Mouse (Mus musculus): ENCODE measurements around the gene Vars2.

Vars2 gene

GRCm38 (mm10) chr17:35633992-35634391 is 33.4 kb downstream of the Vars2 start:
- no peak for DNase-seq (ENCODE audit: low spot score)

GRCm38 (mm10) chr17:35626537-35626936 is 40.9 kb downstream of the Vars2 start, which contains the start of gene Gm9573:
Gene Gm9573, minus strand, starts transcription at chr17:35626637.
- no peak for DNase-seq (ENCODE audit: low spot score)

GRCm38 (mm10) chr17:35617127-35617526 is 50.3 kb downstream of the Vars2 start:
- DNase-seq (ENCODE audit: low spot score), result no peak
